Mouse (Mus musculus) ES-E14 (cell line): ENCODE results near the gene Pkib. TPM values are rescaled to one million over a fixed set of nuclear protein-coding genes. Genes with fewer than 3 reads are reported as not detected.

Experiments used
- DNase-seq: peaks from one replicate; pipeline ENCODE4 v3.0.0-alpha.2; 2013; ENCODE audit warnings: low read depth, low spot score
- H3K27ac ChIP-seq: 2 replicates; pipeline ENCODE4 v1.5.1; 2012; ENCODE audit warnings: low read depth, mild to moderate bottlenecking, low read length, moderate library complexity, mixed read lengths; ENCODE audit not compliant: poor library complexity, insufficient read depth, severe bottlenecking
- H3K36me3 ChIP-seq: 2 replicates; pipeline ENCODE4 v1.6.1; 2012; ENCODE audit warnings: mild to moderate bottlenecking, low read length, moderate library complexity, mixed read lengths; ENCODE audit not compliant: control insufficient read depth, poor library complexity, insufficient read depth, severe bottlenecking
- H3K4me1 ChIP-seq, 2 experiments: fragments of 150-350 bp in 1 of 2; sonication (generic) in 1 of 2; 2 replicates each; pipeline ENCODE4 v1.6.1; 2012; ENCODE audit warnings: low read length in 2 of 2, mild to moderate bottlenecking in 1 of 2, mixed read lengths in 1 of 2; ENCODE audit not compliant: control insufficient read depth in 2 of 2, insufficient read depth in 2 of 2, poor library complexity in 1 of 2
- H3K4me3 ChIP-seq, 2 experiments: fragments of 150-350 bp in 1 of 2; sonication (generic) in 1 of 2; 2 replicates each; pipeline ENCODE4 v1.5.1; 2012; ENCODE audit warnings: low read length in 2 of 2, low read depth in 1 of 2, mild to moderate bottlenecking in 1 of 2, mixed read lengths in 1 of 2; ENCODE audit not compliant: insufficient read depth in 1 of 2, poor library complexity in 1 of 2, severe bottlenecking in 1 of 2
- H3K9ac ChIP-seq: 2 replicates; pipeline ENCODE4 v1.6.1; 2012; ENCODE audit warnings: low read depth, mild to moderate bottlenecking, low read length, mixed read lengths; ENCODE audit not compliant: poor library complexity, insufficient read depth, severe bottlenecking
- H3K9me3 ChIP-seq: fragments of 150-350 bp; sonication (generic); 2 replicates; pipeline ENCODE4 v1.6.1; 2012; ENCODE audit warnings: low read depth, mild to moderate bottlenecking, low read length; ENCODE audit not compliant: control insufficient read depth, insufficient read depth
- CHD2 ChIP-seq: IDR thresholded peaks from 2 replicates; pipeline ENCODE4 v1.6.1; 2014; ENCODE audit warnings: mild to moderate bottlenecking, low read depth, low read length, inconsistent platforms
- HCFC1 ChIP-seq: IDR thresholded peaks from 2 replicates; pipeline ENCODE4 v1.6.1; 2012; ENCODE audit warnings: low read length, inconsistent platforms, borderline replicate concordance; ENCODE audit not compliant: insufficient read depth
- MAFK ChIP-seq: IDR thresholded peaks from 2 replicates; pipeline ENCODE4 v1.6.1; 2014; ENCODE audit warnings: mild to moderate bottlenecking, low read depth, low read length, inconsistent platforms; ENCODE audit not compliant: insufficient read depth
- ZC3H11A ChIP-seq: IDR thresholded peaks from 2 replicates; pipeline ENCODE4 v1.6.1; 2012; ENCODE audit warnings: low read depth, mild to moderate bottlenecking, inconsistent platforms, low read length, borderline replicate concordance
- ZNF384 ChIP-seq: IDR thresholded peaks from 2 replicates; pipeline ENCODE4 v1.6.1; 2012; ENCODE audit warnings: low read depth, low read length, inconsistent platforms
- in situ Hi-C, 2 experiments: fragments of 600-800 bp; cut with MboI; formaldehyde crosslinking; loops; one replicate each; pipeline ENCODE4 v1.15.1; 2025; ENCODE audit warnings: low sequenced_read_pairs in 2 of 2, inconsistent platforms in 1 of 2; ENCODE audit not compliant: unreplicated experiment in 2 of 2
- total RNA-seq: library from RNA; depleted of rRNA; stranded (reverse); fragments of 300-350 nt; gene quantifications from 2 replicates; pipeline ENCODE4 v1.2.3, GENCODE M21; 2012

The Pkib gene
- total RNA-seq, 1 experiment = 0.76 TPM

- no peak for TF ChIP-seq HCFC1
- no peak for DNase-seq
- H3K4me1 ChIP-seq = peaks cover 0 to 2% of the 10 kb centered on the region in 2 experiments; a peak in 1 of 4 replicates
- H3K4me3 ChIP-seq = no peak overlapping the region
- H3K27ac ChIP-seq = no peak overlapping the region
- no peak overlapping the region for H3K9ac ChIP-seq
- H3K36me3 ChIP-seq = no peaks in the 10 kb centered on the region
- no peaks in the 10 kb centered on the region for H3K9me3 ChIP-seq
- in situ Hi-C loops = no loop called here
These were observed 6.5 kb downstream of the Pkib start for GRCm38 (mm10) chr10:57638250-57638649.

- no peaks in the 10 kb centered on the region for H3K9me3 ChIP-seq
- in situ Hi-C loops = no loop called here
- H3K27ac ChIP-seq = no peak overlapping the region
- TF ChIP-seq HCFC1 = no peak
- TF ChIP-seq ZNF384 = no peak
- no peak for TF ChIP-seq MAFK
- no peak for TF ChIP-seq CHD2
- no peak for TF ChIP-seq ZC3H11A
- H3K4me3 ChIP-seq = no peak overlapping the region
- H3K9ac ChIP-seq = no peak overlapping the region
- no peak for DNase-seq
- H3K4me1 ChIP-seq = peaks cover 0 to 2% of the 10 kb centered on the region in 2 experiments; a peak in 1 of 4 replicates
- no peaks in the 10 kb centered on the region for H3K36me3 ChIP-seq
These were observed 7.8 kb downstream of the Pkib start for GRCm38 (mm10) chr10:57639540-57639939.

GRCm38 (mm10) chr10:57653297-57653696 lies 21.5 kb downstream of the Pkib start:
- TF ChIP-seq HCFC1 (no peak), ZNF384 (no peak), ZC3H11A (no peak), MAFK (no peak), CHD2 (no peak)
- Histone ChIP-seq H3K36me3 (no peaks in the 10 kb centered on the region), H3K27ac (no peak overlapping the region), H3K9me3 (no peaks in the 10 kb centered on the region), H3K9ac (no peak overlapping the region), H3K4me3 (no peak overlapping the region), H3K4me1 (no peaks in the 10 kb centered on the region)
- DNase-seq = no peak
- in situ Hi-C loops = no loop called here

GRCm38 (mm10) chr10:57660505-57660904 lies 28.7 kb downstream of the Pkib start:
- no peak overlapping the region for H3K4me3 ChIP-seq
- in situ Hi-C loops = no loop called here
- TF ChIP-seq ZNF384 (no peak), HCFC1 (no peak), CHD2 (no peak), ZC3H11A (no peak), MAFK (no peak)

GRCm38 (mm10) chr10:57663758-57664157 lies 32.0 kb downstream of the Pkib start:
- TF ChIP-seq HCFC1 = no peak
- TF ChIP-seq CHD2 = no peak
- no peak for TF ChIP-seq ZNF384
- no peak for TF ChIP-seq MAFK
- TF ChIP-seq ZC3H11A = no peak
- in situ Hi-C loops = no loop called here

More at GRCm38 (mm10) chr10:57660505-57660904, 28.7 kb downstream of the Pkib start:
- no peak overlapping the region for H3K9ac ChIP-seq
- DNase-seq = no peak
- H3K4me1 ChIP-seq = no peaks in the 10 kb centered on the region
- no peaks in the 10 kb centered on the region for H3K9me3 ChIP-seq
- H3K27ac ChIP-seq = no peak overlapping the region
- no peaks in the 10 kb centered on the region for H3K36me3 ChIP-seq

More at GRCm38 (mm10) chr10:57663758-57664157, 32.0 kb downstream of the Pkib start:
- no peak for DNase-seq
- no peak overlapping the region for H3K4me3 ChIP-seq
- no peaks in the 10 kb centered on the region for H3K4me1 ChIP-seq
- no peak overlapping the region for H3K27ac ChIP-seq
- H3K36me3 ChIP-seq = no peaks in the 10 kb centered on the region
- no peaks in the 10 kb centered on the region for H3K9me3 ChIP-seq
- no peak overlapping the region for H3K9ac ChIP-seq
